Mouse (Mus musculus): ENCODE results near the gene Npm3. TPM values are rescaled to one million over a fixed set of nuclear protein-coding genes. Genes with fewer than 3 reads are reported as not detected.

Npm3 gene
- total RNA-seq, 2 experiments from 2014 or later, result 11.0 to 13.3 TPM

- H3K27ac ChIP-seq, result peak overlapping the region; percentile 16; the same call in 1 of the 2 replicates
- TF ChIP-seq CTCF (IDR thresholded peaks at IDR 0.05), result peak; percentile 49
- intact Hi-C loops (cut with DNase I), result no loop called here
- peak; percentile 39 for DNase-seq
- H3K4me3 ChIP-seq, result peak overlapping the region; percentile 54
Observed at GRCm38 (mm10) chr19:45717493-45718220, 31.7 kb downstream of the Npm3 start.

GRCm38 (mm10) chr19:45708704-45709103, 40.7 kb downstream of the Npm3 start:
- DNase-seq, result no peak
- intact Hi-C loops (cut with DNase I), result no loop called here
- TF ChIP-seq CTCF (IDR thresholded peaks at IDR 0.05), result no peak
- Histone ChIP-seq H3K27ac (no peak overlapping the region), H3K4me3 (no peak overlapping the region)

Other genes with a start within 250 kb of the Npm3 start
- 10 to 100 TPM; 13.5 to 16.0 TPM for gene Poll, start 189.1 kb downstream of the Npm3 start, total RNA-seq (2021)
- gene Gm17018, start 189.0 kb downstream of the Npm3 start, total RNA-seq (2021), result 10 to 100 TPM; 19.5 to 19.6 TPM
- gene Fbxw4, start 89.3 kb downstream of the Npm3 start, total RNA-seq (2021), result 10 to 100 TPM; 29.0 to 30.8 TPM
- gene Fgf8, start 6.7 kb downstream of the Npm3 start, total RNA-seq (2021), result not detected
- 10 to 100 TPM; 35.2 to 41.8 TPM for gene Mgea5, start 34.2 kb upstream of the Npm3 start, total RNA-seq (2021)
- gene Kcnip2, start 66.5 kb upstream of the Npm3 start, total RNA-seq (2021), result under 1 TPM; 0.48 to 0.70 TPM
- gene Armh3, start 248.9 kb upstream of the Npm3 start, total RNA-seq (2021), result 10 to 100 TPM; 13.6 to 14.7 TPM

All from gastrocnemius, adult 2 months (tissue).